Mouse (Mus musculus): ENCODE data around the gene Edaradd.

GRCm38 (mm10) chr13:12559462-12560120, 39.4 kb upstream of the Edaradd start:
- no peak for TF ChIP-seq POLR2A (IDR thresholded peaks at IDR 0.05; ENCODE audit: borderline replicate concordance, low read depth, low read length)
- no peak for TF ChIP-seq CTCF (IDR thresholded peaks at IDR 0.05; ENCODE audit: low read depth, low read length)

Data from bone marrow macrophage, adult 2 months (primary cell).